Mouse (Mus musculus) liver, embryonic 16.5 days (tissue): ENCODE results near the gene Slc44a3. TPM values are rescaled to one million over a fixed set of nuclear protein-coding genes. Genes with fewer than 3 reads are reported as not detected.

ENCODE experiments used
- ATAC-seq: fragments of 200-750 bp; cut with Nextera tagmentation; 2 replicates; pipeline ENCODE4 v1.8.0; 2017; ENCODE audit warnings: low read depth, mild to moderate bottlenecking, moderate number of reproducible peaks, moderate library complexity
- H3K27ac ChIP-seq: fragments of 300-500 bp; sonication (generic); 2 replicates; pipeline ENCODE4 v1.5.1; 2014; ENCODE audit warnings: mild to moderate bottlenecking, low read length
- H3K27me3 ChIP-seq: fragments of 300-500 bp; sonication (generic); 2 replicates; pipeline ENCODE4 v1.6.1; 2014; ENCODE audit warnings: low read depth, low read length, mixed read lengths; ENCODE audit not compliant: control insufficient read depth, insufficient read depth
- H3K36me3 ChIP-seq: fragments of 300-500 bp; sonication (generic); 2 replicates; pipeline ENCODE4 v1.6.1; 2014; ENCODE audit warnings: mild to moderate bottlenecking; ENCODE audit not compliant: control insufficient read depth, insufficient read depth
- H3K4me1 ChIP-seq: fragments of 300-500 bp; sonication (generic); 2 replicates; pipeline ENCODE4 v1.6.1; 2014; ENCODE audit warnings: low read depth, low read length, mixed read lengths; ENCODE audit not compliant: control insufficient read depth
- H3K4me2 ChIP-seq: fragments of 300-500 bp; sonication (generic); 2 replicates; pipeline ENCODE4 v1.6.1; 2014; ENCODE audit warnings: low read depth, low read length, mixed read lengths
- H3K4me3 ChIP-seq: fragments of 300-500 bp; sonication (generic); 2 replicates; pipeline ENCODE4 v1.5.1; 2014; ENCODE audit warnings: low read depth, mild to moderate bottlenecking, low read length
- H3K9ac ChIP-seq: fragments of 300-500 bp; sonication (generic); 2 replicates; pipeline ENCODE4 v1.6.1; 2014; ENCODE audit warnings: low read depth, low read length
- H3K9me3 ChIP-seq: fragments of 300-500 bp; sonication (generic); replicated peaks from 2 replicates; pipeline ENCODE4 v1.6.1; 2016; ENCODE audit warnings: low read length; ENCODE audit not compliant: control insufficient read depth
- WGBS: fragments of 180-500 bp; shearing (Covaris S2); extraction: QIAGEN DNeasy Blood & Tissue Kit; methylation state at CpG from one replicate; pipeline ENCODE4 v1.1.7; 2014; ENCODE audit not compliant: insufficient replicate concordance; 5-methylcytosine and 5-hydroxymethylcytosine counted together
- polyA plus RNA-seq: library from polyadenylated mRNA; unstranded; fragments of >200 nt; fragmentation: Nextera tagmentation; extraction: Ambion mirVana; gene quantifications from 2 replicates; pipeline ENCODE4 v1.2.1, GENCODE M21; 2015

The Slc44a3 gene
- polyA plus RNA-seq, 1 experiment from 2014 or later = 22.8 TPM

GRCm38 (mm10) chr3:121462782-121463181 is 69.4 kb downstream of the Slc44a3 start:
- H3K4me2 ChIP-seq = no peak overlapping the region
- no peak overlapping the region for H3K4me3 ChIP-seq
- no peaks in the 10 kb centered on the region for H3K27me3 ChIP-seq
- H3K36me3 ChIP-seq = no peaks in the 10 kb centered on the region
- no peak for ATAC-seq
- H3K4me1 ChIP-seq = peaks cover 22% of the 10 kb centered on the region
- no peak overlapping the region for H3K27ac ChIP-seq
- 73% methylated on average over 3 of the region's 3 CpGs for WGBS
- H3K9ac ChIP-seq = no peak overlapping the region
- no peaks in the 10 kb centered on the region for H3K9me3 ChIP-seq

GRCm38 (mm10) chr3:121461477-121461876 is 70.7 kb downstream of the Slc44a3 start:
- Histone ChIP-seq H3K9ac (no peak overlapping the region), H3K9me3 (no peaks in the 10 kb centered on the region), H3K36me3 (peaks cover 4% of the 10 kb centered on the region), H3K4me1 (peaks cover 17% of the 10 kb centered on the region), H3K27me3 (no peaks in the 10 kb centered on the region), H3K4me3 (no peak overlapping the region), H3K4me2 (no peak overlapping the region), H3K27ac (no peak overlapping the region)
- 70% methylated on average over 13 of the region's 13 CpGs for WGBS
- no peak for ATAC-seq

DNA sequence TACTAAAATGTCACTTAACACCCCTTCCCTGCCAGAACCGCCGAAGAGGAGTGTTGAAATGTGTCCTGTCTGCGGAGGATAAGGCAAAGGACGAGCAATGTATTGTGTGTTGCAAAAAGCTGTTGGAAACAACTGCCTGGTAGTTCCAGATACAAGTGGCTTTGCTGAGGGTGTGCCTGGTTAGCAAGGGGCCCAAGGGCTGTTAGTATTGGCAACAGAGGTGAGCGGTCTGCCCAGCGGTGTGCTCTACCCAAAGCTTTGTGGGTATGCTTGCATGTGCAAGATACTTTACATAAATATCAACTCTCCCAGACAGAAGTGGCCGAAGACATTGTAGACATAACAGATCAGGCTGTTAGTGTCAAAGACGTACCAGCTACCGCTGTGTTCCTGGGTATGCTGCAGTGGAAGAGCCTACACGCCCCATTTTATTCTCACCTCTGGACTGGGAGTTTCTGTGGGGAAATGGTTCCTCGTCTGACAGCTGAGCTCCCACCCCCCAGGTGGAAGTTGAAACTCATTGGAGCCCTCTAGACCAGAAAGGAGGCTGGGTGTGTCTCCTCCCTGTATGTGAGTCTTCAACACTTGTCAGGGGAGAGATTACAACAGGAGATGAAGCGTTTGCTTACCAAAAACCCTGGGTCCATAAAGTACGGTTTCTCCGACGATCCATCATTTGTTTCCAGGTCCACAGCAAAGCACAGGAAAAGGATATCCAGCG is 71.6 kb downstream of the Slc44a3 start:
- Histone ChIP-seq H3K27ac (peak overlapping the region; percentile 75), H3K27me3 (no peaks in the 10 kb centered on the region), H3K4me3 (peak overlapping the region; percentile 18; the same call in 1 of the 2 replicates), H3K4me2 (peak overlapping the region; percentile 56), H3K36me3 (peaks cover 11% of the 10 kb centered on the region), H3K9me3 (no peaks in the 10 kb centered on the region), H3K9ac (peak overlapping the region; percentile 35), H3K4me1 (peaks cover 17% of the 10 kb centered on the region)
- ATAC-seq = peak; percentile 91
- 32% methylated on average over 16 of the region's 16 CpGs for WGBS

- no peak overlapping the region for H3K4me3 ChIP-seq
- peaks cover 13% of the 10 kb centered on the region for H3K36me3 ChIP-seq
- ATAC-seq = no peak; the same call in 1 of the 2 replicates
- H3K4me1 ChIP-seq = peaks cover 17% of the 10 kb centered on the region
- 38% methylated on average over 14 of the region's 14 CpGs for WGBS
- no peaks in the 10 kb centered on the region for H3K27me3 ChIP-seq
- no peak overlapping the region for H3K27ac ChIP-seq
- H3K9ac ChIP-seq = no peak overlapping the region
- no peaks in the 10 kb centered on the region for H3K9me3 ChIP-seq
- H3K4me2 ChIP-seq = no peak overlapping the region
Observed at GRCm38 (mm10) chr3:121458545-121459492, 73.4 kb downstream of the Slc44a3 start.

- 76% methylated on average over 10 of the region's 10 CpGs for WGBS
- H3K4me3 ChIP-seq = no peak overlapping the region
- no peak for ATAC-seq
- H3K27me3 ChIP-seq = no peaks in the 10 kb centered on the region
- no peak overlapping the region for H3K9ac ChIP-seq
- H3K27ac ChIP-seq = no peak overlapping the region
- H3K4me2 ChIP-seq = no peak overlapping the region
- no peaks in the 10 kb centered on the region for H3K9me3 ChIP-seq
- H3K4me1 ChIP-seq = peaks cover 3% of the 10 kb centered on the region; the same call in 1 of the 2 replicates
- peaks cover 13% of the 10 kb centered on the region for H3K36me3 ChIP-seq
Observed at GRCm38 (mm10) chr3:121451404-121451803, 80.8 kb downstream of the Slc44a3 start.

DNA sequence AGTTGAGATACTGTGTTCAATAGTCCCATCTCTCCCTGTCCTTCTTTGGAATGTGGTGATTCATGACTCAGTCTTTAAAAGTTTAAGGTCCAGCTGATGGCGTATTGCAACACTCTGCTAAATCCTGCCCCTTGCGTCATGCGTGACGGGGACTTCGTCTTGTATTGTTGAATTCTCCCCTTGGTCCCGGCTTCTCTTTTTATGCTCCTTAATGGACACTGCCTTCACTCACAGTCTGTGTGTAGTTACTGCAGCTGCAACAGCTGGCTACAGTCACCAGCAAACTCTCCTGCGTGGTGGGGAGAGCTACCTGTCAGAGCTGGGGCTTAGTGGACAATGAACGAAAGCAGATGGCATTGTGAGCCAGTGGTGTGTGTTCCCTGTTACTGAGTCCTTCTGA is 82.7 kb downstream of the Slc44a3 start:
- no peak overlapping the region for H3K4me3 ChIP-seq
- no peak overlapping the region for H3K9ac ChIP-seq
- H3K4me1 ChIP-seq = peaks cover 8% of the 10 kb centered on the region; the same call in 1 of the 2 replicates
- ATAC-seq = 0 out of 2 replicates have a peak, but pooled peaks have one; percentile 45
- WGBS = 74% methylated on average over 8 of the region's 8 CpGs
- H3K9me3 ChIP-seq = no peaks in the 10 kb centered on the region
- peaks cover 4% of the 10 kb centered on the region for H3K36me3 ChIP-seq
- no peak overlapping the region for H3K4me2 ChIP-seq
- no peaks in the 10 kb centered on the region for H3K27me3 ChIP-seq
- H3K27ac ChIP-seq = no peak overlapping the region

DNA sequence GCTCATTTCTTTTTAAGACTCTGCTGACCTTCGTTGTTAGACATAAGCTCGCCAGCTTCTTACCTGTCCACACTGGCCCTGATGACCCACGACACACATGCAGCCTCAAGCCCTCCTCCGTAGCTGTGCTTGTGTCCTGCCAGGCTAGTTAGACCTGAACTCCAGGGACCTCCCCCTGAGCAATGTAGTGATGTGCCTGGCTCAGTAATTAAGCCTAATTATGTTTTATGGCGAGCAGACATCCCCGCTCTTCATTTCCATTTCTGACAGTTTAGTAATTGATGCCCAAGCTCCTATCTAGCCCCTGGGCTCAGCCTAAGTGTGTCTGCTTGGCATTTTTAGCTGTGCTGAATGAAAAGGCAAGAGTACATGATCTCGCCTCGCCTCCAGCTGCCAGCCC is 83.6 kb downstream of the Slc44a3 start:
- H3K4me2 ChIP-seq = no peak overlapping the region
- peaks cover 4% of the 10 kb centered on the region for H3K36me3 ChIP-seq
- no peaks in the 10 kb centered on the region for H3K9me3 ChIP-seq
- no peak overlapping the region for H3K27ac ChIP-seq
- no peaks in the 10 kb centered on the region for H3K27me3 ChIP-seq
- WGBS = 74% methylated on average over 8 of the region's 8 CpGs
- ATAC-seq = no peak
- no peak overlapping the region for H3K9ac ChIP-seq
- peaks cover 8% of the 10 kb centered on the region; the same call in 1 of the 2 replicates for H3K4me1 ChIP-seq
- no peak overlapping the region for H3K4me3 ChIP-seq

GRCm38 (mm10) chr3:121448029-121448468 is 84.2 kb downstream of the Slc44a3 start:
- Histone ChIP-seq H3K36me3 (peaks cover 4% of the 10 kb centered on the region), H3K4me1 (peaks cover 8% of the 10 kb centered on the region; the same call in 1 of the 2 replicates), H3K9ac (no peak overlapping the region), H3K9me3 (no peaks in the 10 kb centered on the region), H3K4me2 (no peak overlapping the region), H3K27ac (no peak overlapping the region), H3K4me3 (no peak overlapping the region), H3K27me3 (no peaks in the 10 kb centered on the region)
- ATAC-seq = no peak
- 67% methylated on average over 11 of the region's 11 CpGs for WGBS
